Mouse (Mus musculus) hindbrain, embryonic 14.5 days (tissue): ENCODE measurements around the gene Ctnna2. TPM values are rescaled to one million over a fixed set of nuclear protein-coding genes. Genes with fewer than 3 reads are reported as not detected.
A peak's percentile ranks its signal among the peaks of the same experiment; 100 is the strongest.

ENCODE experiments used
- ATAC-seq: fragments of 200-750 bp; cut with Nextera tagmentation; 2 replicates; pipeline ENCODE4 v1.8.0; 2017; ENCODE audit warnings: moderate number of reproducible peaks, mild to moderate bottlenecking, moderate TSS enrichment, moderate library complexity; ENCODE audit not compliant: low FRiP score
- DNase-seq: peaks from one replicate; pipeline ENCODE4 v3.0.0-alpha.2; 2015; ENCODE audit warnings: low spot score
- H3K27ac ChIP-seq: fragments of 300-500 bp; sonication (generic); 2 replicates; pipeline ENCODE4 v1.5.1; 2014; ENCODE audit warnings: mild to moderate bottlenecking, moderate library complexity
- H3K27me3 ChIP-seq: fragments of 300-500 bp; sonication (generic); 2 replicates; pipeline ENCODE4 v1.6.1; 2014; ENCODE audit warnings: mild to moderate bottlenecking, low read length, mixed read lengths; ENCODE audit not compliant: control insufficient read depth, insufficient read depth
- H3K36me3 ChIP-seq: fragments of 300-500 bp; sonication (generic); replicated peaks from 2 replicates; pipeline ENCODE4 v1.6.1; 2014; ENCODE audit not compliant: control insufficient read depth, insufficient read depth
- H3K4me1 ChIP-seq: fragments of 300-500 bp; sonication (generic); replicated peaks from 2 replicates; pipeline ENCODE4 v1.6.1; 2014; ENCODE audit warnings: antibody characterized with exemption, low read length, mixed read lengths; ENCODE audit not compliant: control insufficient read depth, insufficient read depth
- H3K4me2 ChIP-seq: fragments of 300-500 bp; sonication (generic); replicated peaks from 2 replicates; pipeline ENCODE4 v1.6.1; 2014; ENCODE audit warnings: mild to moderate bottlenecking, moderate library complexity
- H3K4me3 ChIP-seq: fragments of 300-500 bp; sonication (generic); replicated peaks from 2 replicates; pipeline ENCODE4 v1.5.1; 2014; ENCODE audit warnings: mild to moderate bottlenecking, low read length
- H3K9ac ChIP-seq: fragments of 300-500 bp; sonication (generic); 2 replicates; pipeline ENCODE4 v1.6.1; 2014
- H3K9me3 ChIP-seq: fragments of 300-500 bp; sonication (generic); 2 replicates; pipeline ENCODE4 v1.6.1; 2016; ENCODE audit warnings: low read length; ENCODE audit not compliant: control insufficient read depth
- WGBS: fragments of 180-500 bp; shearing (Covaris S2); extraction: QIAGEN DNeasy Blood & Tissue Kit; methylation state at CpG from one replicate; pipeline ENCODE4 v1.1.7; 2014; 5-methylcytosine and 5-hydroxymethylcytosine counted together
- polyA plus RNA-seq: library from polyadenylated mRNA; unstranded; fragments of >200 nt; fragmentation: Nextera tagmentation; extraction: Ambion mirVana; gene quantifications from 2 replicates; pipeline ENCODE4 v1.2.1, GENCODE M21; 2014

Gene Ctnna2
- polyA plus RNA-seq, 1 experiment from 2014 or later: 122 TPM

GRCm38 (mm10) chr6:77400751-77401150 lies 578.7 kb downstream of the Ctnna2 start:
- H3K27ac ChIP-seq: no peak overlapping the region
- DNase-seq: no peak

GRCm38 (mm10) chr6:77391663-77392062 lies 587.8 kb downstream of the Ctnna2 start:
- Histone ChIP-seq H3K36me3 (no peaks in the 10 kb centered on the region), H3K9ac (no peak overlapping the region), H3K4me3 (no peak overlapping the region), H3K27ac (no peak overlapping the region), H3K9me3 (no peaks in the 10 kb centered on the region), H3K27me3 (no peaks in the 10 kb centered on the region), H3K4me1 (no peaks in the 10 kb centered on the region), H3K4me2 (no peak overlapping the region)
- WGBS: 79% methylated on average over 1 of the region's 1 CpGs
- ATAC-seq: no peak
- DNase-seq: no peak

More at GRCm38 (mm10) chr6:77400751-77401150, 578.7 kb downstream of the Ctnna2 start:
- WGBS: 84% methylated on average over 6 of the region's 6 CpGs
- Histone ChIP-seq H3K9me3 (no peaks in the 10 kb centered on the region), H3K36me3 (no peaks in the 10 kb centered on the region), H3K4me1 (no peaks in the 10 kb centered on the region), H3K4me3 (no peak overlapping the region), H3K9ac (no peak overlapping the region), H3K27me3 (no peaks in the 10 kb centered on the region), H3K4me2 (no peak overlapping the region)
- ATAC-seq: no peak

GRCm38 (mm10) chr6:77381309-77381708 lies 598.2 kb downstream of the Ctnna2 start:
- Histone ChIP-seq H3K27ac (no peak overlapping the region), H3K4me1 (peaks cover 4% of the 10 kb centered on the region; the same call in 1 of the 2 replicates), H3K9ac (no peak overlapping the region), H3K9me3 (no peaks in the 10 kb centered on the region), H3K4me2 (no peak overlapping the region), H3K4me3 (no peak overlapping the region), H3K27me3 (no peaks in the 10 kb centered on the region), H3K36me3 (no peaks in the 10 kb centered on the region)
- no peak for DNase-seq
- no peak for ATAC-seq

- ATAC-seq: no peak
- no peaks in the 10 kb centered on the region for H3K27me3 ChIP-seq
- no peak overlapping the region for H3K9ac ChIP-seq
- no peaks in the 10 kb centered on the region for H3K4me1 ChIP-seq
- 68% methylated on average over 5 of the region's 5 CpGs for WGBS
- H3K36me3 ChIP-seq: no peaks in the 10 kb centered on the region
- H3K9me3 ChIP-seq: no peaks in the 10 kb centered on the region
- DNase-seq: no peak
- H3K4me2 ChIP-seq: no peak overlapping the region
- no peak overlapping the region for H3K27ac ChIP-seq
- H3K4me3 ChIP-seq: no peak overlapping the region
Measured at GRCm38 (mm10) chr6:77373132-77373531, 606.4 kb downstream of the Ctnna2 start.

GRCm38 (mm10) chr6:77371147-77371546 lies 608.4 kb downstream of the Ctnna2 start:
- Histone ChIP-seq H3K9ac (no peak overlapping the region), H3K9me3 (no peaks in the 10 kb centered on the region), H3K4me2 (no peak overlapping the region), H3K27ac (no peak overlapping the region), H3K36me3 (no peaks in the 10 kb centered on the region), H3K4me3 (no peak overlapping the region), H3K4me1 (no peaks in the 10 kb centered on the region), H3K27me3 (no peaks in the 10 kb centered on the region)
- ATAC-seq (no peak), DNase-seq (no peak)
- WGBS: 73% methylated on average over 2 of the region's 2 CpGs

- DNase-seq (no peak), ATAC-seq (no peak)
- no peak overlapping the region for H3K4me2 ChIP-seq
- 0 out of 2 replicates have a peak, but pooled peaks cover 5% of the 10 kb centered on the region for H3K4me1 ChIP-seq
- no peaks in the 10 kb centered on the region for H3K27me3 ChIP-seq
- H3K4me3 ChIP-seq: no peak overlapping the region
- H3K9me3 ChIP-seq: no peaks in the 10 kb centered on the region
- H3K27ac ChIP-seq: peak overlapping the region; percentile 9; the same call in 1 of the 2 replicates
- no peaks in the 10 kb centered on the region for H3K36me3 ChIP-seq
- H3K9ac ChIP-seq: no peak overlapping the region
- WGBS: 69% methylated on average over 6 of the region's 6 CpGs
Measured at GRCm38 (mm10) chr6:77358471-77358837, 621.0 kb downstream of the Ctnna2 start.

GRCm38 (mm10) chr6:77357748-77358470 lies 621.6 kb downstream of the Ctnna2 start:
- H3K4me1 ChIP-seq: 0 out of 2 replicates have a peak, but pooled peaks cover 5% of the 10 kb centered on the region
- H3K27ac ChIP-seq: peak overlapping the region; percentile 9; the same call in 1 of the 2 replicates
- no peak overlapping the region for H3K4me2 ChIP-seq
- 44% methylated on average over 9 of the region's 9 CpGs for WGBS
- H3K4me3 ChIP-seq: no peak overlapping the region
- H3K9me3 ChIP-seq: no peaks in the 10 kb centered on the region
- 0 out of 2 replicates have a peak, but pooled peaks have one; percentile 31 for ATAC-seq
- no peak overlapping the region for H3K9ac ChIP-seq
- no peak for DNase-seq
- no peaks in the 10 kb centered on the region for H3K27me3 ChIP-seq
- no peaks in the 10 kb centered on the region for H3K36me3 ChIP-seq

- Histone ChIP-seq H3K27ac (no peak overlapping the region), H3K9ac (no peak overlapping the region), H3K36me3 (no peaks in the 10 kb centered on the region), H3K4me1 (0 out of 2 replicates have a peak, but pooled peaks cover 5% of the 10 kb centered on the region), H3K27me3 (no peaks in the 10 kb centered on the region), H3K9me3 (no peaks in the 10 kb centered on the region), H3K4me2 (no peak overlapping the region), H3K4me3 (no peak overlapping the region)
- whole genome bisulfite sequencing: 23% methylated on average over 1 of the region's 1 CpGs
- ATAC-seq (no peak), DNase-seq (no peak)
Measured at GRCm38 (mm10) chr6:77354826-77355225, 624.7 kb downstream of the Ctnna2 start.

- Histone ChIP-seq H3K9me3 (no peaks in the 10 kb centered on the region), H3K4me1 (no peaks in the 10 kb centered on the region), H3K4me2 (no peak overlapping the region), H3K27ac (no peak overlapping the region), H3K27me3 (no peaks in the 10 kb centered on the region), H3K4me3 (no peak overlapping the region), H3K36me3 (no peaks in the 10 kb centered on the region), H3K9ac (no peak overlapping the region)
- ATAC-seq (no peak), DNase-seq (no peak)
Measured at GRCm38 (mm10) chr6:77343781-77344180, 635.7 kb downstream of the Ctnna2 start.
